Comparison of ENCODE assay signal across 12 mouse cellular contexts in the genomic region with DNA sequence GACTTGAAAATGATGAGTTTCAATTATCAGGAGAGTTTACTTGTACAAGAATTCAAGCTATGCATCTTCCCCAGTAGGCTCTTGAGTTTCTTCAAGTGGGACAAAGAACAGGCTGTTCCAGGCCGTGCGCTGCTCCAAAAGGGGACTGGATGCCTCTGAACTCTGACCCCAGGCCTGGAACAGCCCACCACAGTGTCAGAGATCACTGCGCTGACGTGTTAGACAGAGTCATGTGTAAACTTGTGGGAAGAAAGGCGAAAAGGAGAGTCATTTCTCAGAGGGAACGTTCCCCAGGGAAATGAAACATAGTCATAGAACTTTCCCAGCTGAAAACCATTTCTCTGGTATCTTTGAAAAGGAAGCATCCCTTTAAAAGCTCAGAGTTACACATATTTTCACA.
DNase-seq lines count a peak whose midpoint lies in the region; ATAC-seq and TF ChIP-seq lines count a peak whose summit lies in the region.
"Had no signal": no experiment of that assay in that cellular context is flagged by ENCODE, and none has a peak within 500 bp of the region (broad histone marks: within the 10 kb centered on the region; RNA-seq: fewer than 3 reads in every experiment).

No protein-coding gene starts in this region.

- no peak overlapping the region for H3K4me2 ChIP-seq in midbrain, embryonic 13.5 days (replicated peaks)
- H3K4me2 ChIP-seq in kidney, postnatal 0 days (ENCODE audit: low read length) = no peak overlapping the region
- H3K4me2 ChIP-seq in stomach, embryonic 15.5 days = no peak overlapping the region
- H3K4me2 ChIP-seq: embryonic facial prominence, embryonic 15.5 days; midbrain, embryonic 15.5 days had no signal

- peaks cover 8% of the 10 kb centered on the region; the same call in 1 of the 2 replicates for H3K4me1 ChIP-seq in midbrain, embryonic 10.5 days
- H3K4me1 ChIP-seq in midbrain, embryonic 13.5 days (replicated peaks) = no peaks in the 10 kb centered on the region
- no peaks in the 10 kb centered on the region for H3K4me1 ChIP-seq in kidney, postnatal 0 days (replicated peaks; ENCODE audit: insufficient read depth, low read length)
- no peaks in the 10 kb centered on the region for H3K4me1 ChIP-seq in stomach, embryonic 15.5 days
- H3K4me1 ChIP-seq: embryonic facial prominence, embryonic 15.5 days; midbrain, embryonic 15.5 days had no signal

- peak; percentile 29 for DNase-seq in midbrain, embryonic 10.5 days (ENCODE audit: low spot score)
- DNase-seq in gastrocnemius, postnatal 25 days = peak; percentile 54
- peak; percentile 62 for DNase-seq in kidney, postnatal 0 days (ENCODE audit: low spot score)
- no peak for DNase-seq in urinary bladder, adult 18-20 months (ENCODE audit: low spot score in 2 of 2)
- no peak for DNase-seq in thymus, postnatal 0 days (ENCODE audit: low spot score)
- DNase-seq in adrenal gland, adult 18-20 months (ENCODE audit: low spot score in 2 of 2) = no peak
- DNase-seq: right cerebral cortex, postnatal 25 days had no signal

- no peak overlapping the region for H3K4me3 ChIP-seq in midbrain, embryonic 10.5 days
- H3K4me3 ChIP-seq in midbrain, embryonic 13.5 days (replicated peaks) = no peak overlapping the region
- no peak overlapping the region for H3K4me3 ChIP-seq in kidney, postnatal 0 days (replicated peaks; ENCODE audit: low read depth, low read length)
- H3K4me3 ChIP-seq in stomach, embryonic 15.5 days (replicated peaks) = no peak overlapping the region
- H3K4me3 ChIP-seq: embryonic facial prominence, embryonic 15.5 days; midbrain, embryonic 15.5 days had no signal

- no peaks in the 10 kb centered on the region for H3K27me3 ChIP-seq in midbrain, embryonic 10.5 days (ENCODE audit: low read depth, poor library complexity, severe bottlenecking)
- H3K27me3 ChIP-seq in midbrain, embryonic 13.5 days = no peaks in the 10 kb centered on the region
- no peaks in the 10 kb centered on the region for H3K27me3 ChIP-seq in kidney, postnatal 0 days (ENCODE audit: insufficient read depth, low read length)
- no peaks in the 10 kb centered on the region for H3K27me3 ChIP-seq in stomach, embryonic 15.5 days (replicated peaks)
- H3K27me3 ChIP-seq: embryonic facial prominence, embryonic 15.5 days; midbrain, embryonic 15.5 days; Patski had no signal

- no peak overlapping the region for H3K9ac ChIP-seq in midbrain, embryonic 13.5 days (replicated peaks)
- H3K9ac ChIP-seq in kidney, postnatal 0 days (ENCODE audit: low read depth, low read length) = no peak overlapping the region
- H3K9ac ChIP-seq in stomach, embryonic 15.5 days = no peak overlapping the region
- H3K9ac ChIP-seq: embryonic facial prominence, embryonic 15.5 days; midbrain, embryonic 15.5 days had no signal

- TF ChIP-seq CTCF in kidney, postnatal 0 days (IDR thresholded peaks at IDR 0.05; ENCODE audit: low read depth) = no peak

- whole genome bisulfite sequencing in midbrain, embryonic 10.5 days = 44% methylated on average over 6 of the region's 6 CpGs
- 67% methylated on average over 6 of the region's 6 CpGs for WGBS in midbrain, embryonic 13.5 days
- 53% methylated on average over 6 of the region's 6 CpGs for WGBS in kidney, postnatal 0 days
- 42% methylated on average over 6 of the region's 6 CpGs for WGBS in stomach, embryonic 15.5 days

- no peak for ATAC-seq in midbrain, embryonic 13.5 days
- ATAC-seq in kidney, postnatal 0 days (replicated peaks; ENCODE audit: low FRiP score, low read depth) = peak; percentile 70; the same call in 1 of the 2 replicates
- peak; percentile 43; the same call in 1 of the 2 replicates for ATAC-seq in stomach, embryonic 15.5 days (ENCODE audit: insufficient read depth, low FRiP score, low read depth)
- ATAC-seq: midbrain, embryonic 15.5 days had no signal

- H3K27ac ChIP-seq in midbrain, embryonic 10.5 days (replicated peaks) = no peak overlapping the region; the same call in 1 of the 2 replicates
- no peak overlapping the region for H3K27ac ChIP-seq in midbrain, embryonic 13.5 days
- no peak overlapping the region for H3K27ac ChIP-seq in kidney, postnatal 0 days
- no peak overlapping the region for H3K27ac ChIP-seq in stomach, embryonic 15.5 days
- H3K27ac ChIP-seq: embryonic facial prominence, embryonic 15.5 days; midbrain, embryonic 15.5 days had no signal

- H3K36me3 ChIP-seq in midbrain, embryonic 10.5 days = no peaks in the 10 kb centered on the region
- no peaks in the 10 kb centered on the region for H3K36me3 ChIP-seq in midbrain, embryonic 13.5 days
- H3K36me3 ChIP-seq in kidney, postnatal 0 days (ENCODE audit: insufficient read depth, low read length) = no peaks in the 10 kb centered on the region
- H3K36me3 ChIP-seq in stomach, embryonic 15.5 days = no peaks in the 10 kb centered on the region
- H3K36me3 ChIP-seq: embryonic facial prominence, embryonic 15.5 days; midbrain, embryonic 15.5 days had no signal

- H3K9me3 ChIP-seq in midbrain, embryonic 10.5 days (replicated peaks) = no peaks in the 10 kb centered on the region
- H3K9me3 ChIP-seq in midbrain, embryonic 13.5 days = no peaks in the 10 kb centered on the region
- H3K9me3 ChIP-seq in kidney, postnatal 0 days (replicated peaks; ENCODE audit: low read length) = no peaks in the 10 kb centered on the region
- H3K9me3 ChIP-seq in stomach, embryonic 15.5 days = no peaks in the 10 kb centered on the region
- H3K9me3 ChIP-seq: embryonic facial prominence, embryonic 15.5 days; midbrain, embryonic 15.5 days had no signal

Comparison
In these comparisons a context has a peak if more than half of its experiments do, and no peak if none do; other contexts are left out.
1. DNase-seq: peak in midbrain, embryonic 10.5 days (single experiment), gastrocnemius, postnatal 25 days (single experiment) and kidney, postnatal 0 days (single experiment); none in urinary bladder, adult 18-20 months (0 of 2), thymus, postnatal 0 days (single experiment) and adrenal gland, adult 18-20 months (0 of 2).